Mouse (Mus musculus) hindbrain, embryonic 16.5 days (tissue): ENCODE data around the gene Akap8. TPM values are rescaled to one million over a fixed set of nuclear protein-coding genes. Genes with fewer than 3 reads are reported as not detected.
A peak's percentile ranks its signal among the peaks of the same experiment; 100 is the strongest.

Experiments
- ATAC-seq: fragments of 200-750 bp; cut with Nextera tagmentation; 2 replicates; pipeline ENCODE4 v1.8.0; 2017; ENCODE audit warnings: moderate TSS enrichment, moderate library complexity
- H3K27ac ChIP-seq: fragments of 300-500 bp; sonication (generic); 2 replicates; pipeline ENCODE4 v1.5.1; 2014; ENCODE audit warnings: low read depth, mild to moderate bottlenecking, control low read depth, low read length, moderate library complexity
- H3K27me3 ChIP-seq: fragments of 300-500 bp; sonication (generic); replicated peaks from 2 replicates; pipeline ENCODE4 v1.6.1; 2014; ENCODE audit warnings: low read length; ENCODE audit not compliant: control insufficient read depth, insufficient read depth
- H3K36me3 ChIP-seq: fragments of 300-500 bp; sonication (generic); 2 replicates; pipeline ENCODE4 v1.6.1; 2014; ENCODE audit warnings: mild to moderate bottlenecking, low read length, moderate library complexity, mixed read lengths; ENCODE audit not compliant: control insufficient read depth, insufficient read depth
- H3K4me1 ChIP-seq: fragments of 300-500 bp; sonication (generic); 2 replicates; pipeline ENCODE4 v1.6.1; 2014; ENCODE audit warnings: low read depth, low read length; ENCODE audit not compliant: control insufficient read depth, insufficient read depth
- H3K4me2 ChIP-seq: fragments of 300-500 bp; sonication (generic); 2 replicates; pipeline ENCODE4 v1.6.1; 2014; ENCODE audit warnings: mild to moderate bottlenecking, low read length, control low read depth, moderate library complexity
- H3K4me3 ChIP-seq: fragments of 300-500 bp; sonication (generic); 2 replicates; pipeline ENCODE4 v1.5.1; 2014; ENCODE audit warnings: mild to moderate bottlenecking, low read length, control low read depth, moderate library complexity
- H3K9ac ChIP-seq: fragments of 300-500 bp; sonication (generic); 2 replicates; pipeline ENCODE4 v1.6.1; 2014; ENCODE audit warnings: low read depth, mild to moderate bottlenecking, control low read depth, low read length, moderate library complexity
- H3K9me3 ChIP-seq: fragments of 300-500 bp; sonication (generic); 2 replicates; pipeline ENCODE4 v1.6.1; 2014; ENCODE audit warnings: mild to moderate bottlenecking, low read length, moderate library complexity; ENCODE audit not compliant: control insufficient read depth
- WGBS: fragments of 180-500 bp; shearing (Covaris S2); extraction: QIAGEN DNeasy Blood & Tissue Kit; methylation state at CpG from one replicate; pipeline ENCODE4 v1.1.7; 2014; 5-methylcytosine and 5-hydroxymethylcytosine counted together
- polyA plus RNA-seq: library from polyadenylated mRNA; unstranded; fragments of >200 nt; fragmentation: Nextera tagmentation; extraction: Ambion mirVana; gene quantifications from 2 replicates; pipeline ENCODE4 v1.2.1, GENCODE M21; 2015

Gene Akap8
- 84.7 and 99.9 TPM in 2 replicates for polyA plus RNA-seq

- peaks cover 9% of the 10 kb centered on the region for H3K4me1 ChIP-seq
- H3K4me2 ChIP-seq, result peak within 1 kb of the TSS; percentile 81
- H3K9me3 ChIP-seq, result no peaks in the 10 kb centered on the region
- H3K9ac ChIP-seq, result peak within 1 kb of the TSS; percentile 86
- H3K4me3 ChIP-seq, result peak within 1 kb of the TSS; percentile 78
- H3K27ac ChIP-seq, result peak within 1 kb of the TSS; percentile 95
- peak; percentile 98 for ATAC-seq
- under 1% methylated on average over 64 of the region's 83 CpGs for WGBS
- H3K27me3 ChIP-seq, result no peaks in the 10 kb centered on the region
- H3K36me3 ChIP-seq, result peaks cover 17% of the 10 kb centered on the region
Measured at GRCm38 (mm10) chr17:32320597-32321389, at the start of gene Akap8. Akap8 (minus strand) TSS chr17:32321238.

DNA sequence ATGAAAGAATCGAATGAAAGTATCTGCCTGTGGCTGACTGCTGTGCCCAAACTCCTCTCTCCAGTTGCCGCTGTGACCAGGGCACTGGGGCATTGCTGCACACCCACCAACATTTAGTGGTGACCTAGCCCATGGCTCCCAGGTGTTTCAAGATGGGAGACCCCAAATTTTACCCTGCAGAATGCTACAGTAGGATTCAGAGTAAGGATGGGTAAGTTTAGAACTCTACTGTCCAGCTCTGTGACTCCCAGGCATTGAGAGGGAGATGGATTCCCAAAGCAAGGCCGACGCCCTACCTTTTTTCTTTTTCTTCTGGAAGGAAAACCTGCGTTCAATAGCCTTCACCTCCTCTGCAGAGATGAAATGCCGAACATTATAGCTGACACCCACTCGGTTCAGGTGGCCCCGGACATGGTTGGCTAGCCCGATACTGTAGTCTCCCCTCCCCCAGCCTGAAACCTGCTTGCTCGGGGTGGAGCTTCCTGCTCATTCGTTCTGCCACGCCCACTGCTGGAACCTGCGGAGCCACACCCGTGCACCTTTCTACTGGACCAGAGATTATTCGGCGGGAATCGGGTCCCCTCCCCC lies 48.0 kb upstream of the Akap8 start:
- 25% methylated on average over 11 of the region's 17 CpGs for WGBS
- peak overlapping the region; percentile 1; the same call in 1 of the 2 replicates for H3K4me3 ChIP-seq
- H3K9ac ChIP-seq, result no peak overlapping the region

GRCm38 (mm10) chr17:32367706-32368105 lies 46.7 kb upstream of the Akap8 start:
- Histone ChIP-seq H3K36me3 (peaks cover 8% of the 10 kb centered on the region; the same call in 1 of the 2 replicates), H3K9ac (no peak overlapping the region), H3K27ac (no peak overlapping the region), H3K27me3 (no peaks in the 10 kb centered on the region), H3K4me2 (no peak overlapping the region), H3K9me3 (no peaks in the 10 kb centered on the region), H3K4me3 (no peak overlapping the region), H3K4me1 (peaks cover 17% of the 10 kb centered on the region)
- 90% methylated on average over 11 of the region's 11 CpGs for WGBS
- ATAC-seq, result no peak

More for the DNA sequence above, 48.0 kb upstream of the Akap8 start:
- Histone ChIP-seq H3K4me1 (peaks cover 7% of the 10 kb centered on the region; the same call in 1 of the 2 replicates), H3K9me3 (no peaks in the 10 kb centered on the region), H3K36me3 (peaks cover 8% of the 10 kb centered on the region; the same call in 1 of the 2 replicates), H3K4me2 (peak overlapping the region; percentile 34; the same call in 1 of the 2 replicates), H3K27ac (no peak overlapping the region), H3K27me3 (no peaks in the 10 kb centered on the region)
- ATAC-seq, result no peak

DNA sequence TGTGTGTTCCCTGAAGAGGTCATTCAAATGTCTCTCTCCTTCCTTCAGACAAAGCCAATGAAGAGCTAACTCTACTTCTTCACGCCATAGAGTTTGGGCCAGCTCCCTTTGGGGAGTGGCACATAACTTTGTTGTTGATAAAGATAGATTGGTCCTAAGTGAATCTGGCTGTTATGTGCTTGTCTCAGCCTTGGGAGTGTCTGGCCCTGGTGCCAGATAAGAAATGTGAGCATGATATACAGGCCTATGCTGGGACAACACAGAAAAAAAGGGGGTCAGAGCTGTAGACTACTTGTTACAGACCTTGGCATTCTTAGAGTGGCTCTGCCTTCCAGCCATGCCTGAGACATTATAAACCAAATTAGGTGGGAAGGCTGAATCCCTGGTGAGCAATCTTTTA lies 44.3 kb upstream of the Akap8 start:
- Histone ChIP-seq H3K4me3 (no peak overlapping the region), H3K9me3 (no peaks in the 10 kb centered on the region), H3K4me1 (peaks cover 25% of the 10 kb centered on the region), H3K9ac (no peak overlapping the region), H3K36me3 (peaks cover 15% of the 10 kb centered on the region), H3K27me3 (no peaks in the 10 kb centered on the region), H3K27ac (no peak overlapping the region), H3K4me2 (no peak overlapping the region; the same call in 1 of the 2 replicates)
- ATAC-seq, result no peak
- WGBS, result 72% methylated on average over 1 of the region's 1 CpGs

- 57% methylated on average over 5 of the region's 5 CpGs for WGBS
- peak overlapping the region; percentile 96 for H3K9ac ChIP-seq
- H3K4me1 ChIP-seq, result peaks cover 25% of the 10 kb centered on the region
- H3K4me2 ChIP-seq, result peak overlapping the region; percentile 61
- no peak; the same call in 1 of the 2 replicates for ATAC-seq
- no peaks in the 10 kb centered on the region for H3K27me3 ChIP-seq
- H3K27ac ChIP-seq, result peak overlapping the region; percentile 82
- no peaks in the 10 kb centered on the region for H3K9me3 ChIP-seq
- peaks cover 19% of the 10 kb centered on the region for H3K36me3 ChIP-seq
- H3K4me3 ChIP-seq, result peak overlapping the region; percentile 88
Measured at GRCm38 (mm10) chr17:32364850-32365249, 43.8 kb upstream of the Akap8 start.

GRCm38 (mm10) chr17:32364331-32364730 lies 43.3 kb upstream of the Akap8 start:
- ATAC-seq, result peak; percentile 96
- Histone ChIP-seq H3K4me1 (peaks cover 25% of the 10 kb centered on the region), H3K4me3 (peak overlapping the region; percentile 88), H3K27me3 (no peaks in the 10 kb centered on the region), H3K36me3 (peaks cover 24% of the 10 kb centered on the region), H3K27ac (peak overlapping the region; percentile 82), H3K9ac (peak overlapping the region; percentile 96), H3K4me2 (peak overlapping the region; percentile 90), H3K9me3 (no peaks in the 10 kb centered on the region)
- under 1% methylated on average over 37 of the region's 47 CpGs for WGBS

- H3K4me1 ChIP-seq, result peaks cover 25% of the 10 kb centered on the region
- 0% methylated on average over 17 of the region's 50 CpGs for WGBS
- H3K9me3 ChIP-seq, result no peaks in the 10 kb centered on the region
- peak overlapping the region; percentile 88 for H3K4me3 ChIP-seq
- H3K27me3 ChIP-seq, result no peaks in the 10 kb centered on the region
- peak overlapping the region; percentile 90 for H3K4me2 ChIP-seq
- peak; percentile 66 for ATAC-seq
- peak overlapping the region; percentile 82 for H3K27ac ChIP-seq
- H3K9ac ChIP-seq, result peak overlapping the region; percentile 96
- H3K36me3 ChIP-seq, result peaks cover 29% of the 10 kb centered on the region
Measured at GRCm38 (mm10) chr17:32363821-32364301, 42.8 kb upstream of the Akap8 start.

GRCm38 (mm10) chr17:32362686-32363085 lies 41.6 kb upstream of the Akap8 start:
- Histone ChIP-seq H3K4me1 (peaks cover 25% of the 10 kb centered on the region), H3K27ac (no peak overlapping the region), H3K27me3 (no peaks in the 10 kb centered on the region), H3K4me2 (peak overlapping the region; percentile 90), H3K9ac (no peak overlapping the region), H3K9me3 (no peaks in the 10 kb centered on the region), H3K36me3 (peaks cover 39% of the 10 kb centered on the region), H3K4me3 (peak overlapping the region; percentile 88; the same call in 1 of the 2 replicates)
- 90% methylated on average over 4 of the region's 4 CpGs for WGBS
- ATAC-seq, result no peak

GRCm38 (mm10) chr17:32359928-32360327 lies 38.9 kb upstream of the Akap8 start:
- Histone ChIP-seq H3K4me2 (no peak overlapping the region), H3K4me1 (peaks cover 24% of the 10 kb centered on the region), H3K9ac (no peak overlapping the region), H3K36me3 (peaks cover 58% of the 10 kb centered on the region), H3K27me3 (no peaks in the 10 kb centered on the region), H3K27ac (no peak overlapping the region), H3K9me3 (no peaks in the 10 kb centered on the region), H3K4me3 (no peak overlapping the region)
- ATAC-seq, result no peak
- WGBS, result 89% methylated on average over 18 of the region's 18 CpGs
